Mouse (Mus musculus) Patski (cell line): Measurements from ENCODE around the gene Gnrhr. TPM values are rescaled to one million over a fixed set of nuclear protein-coding genes. Genes with fewer than 3 reads are reported as not detected.
A peak's percentile ranks its signal among the peaks of the same experiment; 100 is the strongest.

Experiments used
- ATAC-seq: fragments of 100-300 bp; one replicate; pipeline ENCODE4 v1.8.0; 2021
- CTCF ChIA-PET: fragments of 350-600 bp; sonication (Branson Sonifier 250); formaldehyde crosslinking; loops from one replicate; lab custom pipeline; 2022; ENCODE audit warnings: inconsistent platforms; lab: Charles Lee
- POLR2A ChIA-PET: fragments of 350-600 bp; sonication (Branson Sonifier 250); formaldehyde crosslinking; loops from one replicate; lab custom pipeline; 2022; ENCODE audit warnings: antibody characterized with exemption, inconsistent platforms; lab: Charles Lee
- DNase-seq: peaks from one replicate; pipeline ENCODE4 v3.0.0-alpha.2; 2011; ENCODE audit warnings: low read depth, low spot score
- H3K27me3 ChIP-seq: fragments of 371-371 bp; one replicate; pipeline ENCODE4 v1.5.1; 2021
- CTCF ChIP-seq: fragments of 100-300 bp; IDR thresholded peaks from one replicate; pipeline ENCODE4 v1.5.1; 2021
- in situ Hi-C: fragments of 300-500 bp; cut with MboI; formaldehyde crosslinking; loops from 3 replicates; pipeline ENCODE4 v1.11.1; 2018; ENCODE audit warnings: low pct_unique_long_range_greater_than_20kb, mixed read lengths
- polyA plus RNA-seq: library from polyadenylated mRNA; unstranded; gene quantifications from one replicate; pipeline ENCODE4 v1.2.3, GENCODE M21; 2021

Gene Gnrhr
- not detected for polyA plus RNA-seq

GRCm38 (mm10) chr5:86197801-86198200, at the start of gene Gnrhr:
Gnrhr (minus strand) TSS chr5:86197901.
- TF ChIP-seq CTCF = no peak
- ChIA-PET CTCF (no interaction called here), POLR2A (no interaction called here)
- H3K27me3 ChIP-seq = peaks cover 22% of the 10 kb centered on the region
- in situ Hi-C loops = loop anchor here (25.0 kb wide), 1 partner anchor 464 kb away; no protein-coding TSS in a partner anchor
- no peak for ATAC-seq
- no peak for DNase-seq

GRCm38 (mm10) chr5:86246559-86246958, 48.9 kb upstream of the Gnrhr start:
- in situ Hi-C loops = no loop called here
- DNase-seq = no peak
- ATAC-seq = no peak
- CTCF ChIA-PET = no interaction called here
- no peak for TF ChIP-seq CTCF
- no peaks in the 10 kb centered on the region for H3K27me3 ChIP-seq
- POLR2A ChIA-PET = no interaction called here

GRCm38 (mm10) chr5:86244880-86245279, 47.2 kb upstream of the Gnrhr start:
- CTCF ChIA-PET = no interaction called here
- POLR2A ChIA-PET = no interaction called here
- DNase-seq (peak; percentile 90), ATAC-seq (peak; percentile 100)
- H3K27me3 ChIP-seq = no peaks in the 10 kb centered on the region
- TF ChIP-seq CTCF = no peak
- in situ Hi-C loops = no loop called here

GRCm38 (mm10) chr5:86244275-86244674, 46.6 kb upstream of the Gnrhr start:
- DNase-seq (no peak), ATAC-seq (no peak)
- in situ Hi-C loops = no loop called here
- ChIA-PET POLR2A (no interaction called here), CTCF (no interaction called here)
- H3K27me3 ChIP-seq = no peaks in the 10 kb centered on the region
- TF ChIP-seq CTCF = no peak

GRCm38 (mm10) chr5:86227156-86227853, 29.6 kb upstream of the Gnrhr start:
- CTCF ChIA-PET = no interaction called here
- no peaks in the 10 kb centered on the region for H3K27me3 ChIP-seq
- POLR2A ChIA-PET = no interaction called here
- TF ChIP-seq CTCF = no peak
- in situ Hi-C loops = no loop called here
- ATAC-seq (peak; percentile 99), DNase-seq (peak; percentile 38)

- DNase-seq (peak; percentile 24), ATAC-seq (peak; percentile 81)
- peak; percentile 63 for TF ChIP-seq CTCF
- in situ Hi-C loops = loop anchor here (5.0 to 25.0 kb wide), 2 partner anchors 221 to 471 kb away; no protein-coding TSS in a partner anchor
- peaks cover 12% of the 10 kb centered on the region for H3K27me3 ChIP-seq
- POLR2A ChIA-PET = no interaction called here
- CTCF ChIA-PET = interaction anchor here (1.2 to 3.3 kb wide), 6 partner anchors 10 to 219 kb away, joined by 3 to 17 read pairs (median 4); partner anchors contain the start of gene Uba6
These were observed 6.3 kb downstream of the Gnrhr start for GRCm38 (mm10) chr5:86191356-86191755.

- no peak for DNase-seq
- in situ Hi-C loops = loop anchor here (5.0 to 25.0 kb wide), 2 partner anchors 222 to 472 kb away; no protein-coding TSS in a partner anchor
- H3K27me3 ChIP-seq = peaks cover 6% of the 10 kb centered on the region
- peak; percentile 78 for ATAC-seq
- TF ChIP-seq CTCF = peak; percentile 33
- CTCF ChIA-PET = interaction anchor here (0.7 to 3.3 kb wide), 8 partner anchors 15 to 220 kb away, joined by 3 to 17 read pairs (median 4); partner anchors contain the start of gene Uba6
- POLR2A ChIA-PET = no interaction called here
These were observed 6.9 kb downstream of the Gnrhr start for GRCm38 (mm10) chr5:86190770-86191169.

GRCm38 (mm10) chr5:86190290-86190689, 7.4 kb downstream of the Gnrhr start:
- POLR2A ChIA-PET = no interaction called here
- ATAC-seq (no peak), DNase-seq (no peak)
- in situ Hi-C loops = loop anchor here (5.0 to 25.0 kb wide), 2 partner anchors 222 to 472 kb away; no protein-coding TSS in a partner anchor
- TF ChIP-seq CTCF = no peak
- peaks cover 4% of the 10 kb centered on the region for H3K27me3 ChIP-seq
- CTCF ChIA-PET = interaction anchor here (0.7 to 3.3 kb wide), 8 partner anchors 14 to 220 kb away, joined by 3 to 17 read pairs (median 4); partner anchors contain the start of gene Uba6

- ChIA-PET CTCF (interaction anchor here (2.3 kb wide), 1 partner anchor 121 kb away, joined by 7 read pairs; no protein-coding TSS in a partner anchor), POLR2A (no interaction called here)
- in situ Hi-C loops = loop anchor here (25.0 kb wide), 1 partner anchor 475 kb away; no protein-coding TSS in a partner anchor
- H3K27me3 ChIP-seq = no peaks in the 10 kb centered on the region
- no peak for ATAC-seq
- DNase-seq = no peak
- TF ChIP-seq CTCF = no peak
These were observed 10.3 kb downstream of the Gnrhr start for GRCm38 (mm10) chr5:86187441-86187840.

GRCm38 (mm10) chr5:86173778-86174177, 23.9 kb downstream of the Gnrhr start:
- DNase-seq (no peak), ATAC-seq (no peak)
- CTCF ChIA-PET = interaction anchor here (0.6 to 2.3 kb wide), 4 partner anchors 8 to 107 kb away, joined by 3 to 7 read pairs (median 6); no protein-coding TSS in a partner anchor
- no peak for TF ChIP-seq CTCF
- in situ Hi-C loops = no loop called here
- no peaks in the 10 kb centered on the region for H3K27me3 ChIP-seq
- POLR2A ChIA-PET = interaction anchor here (0.6 kb wide), 1 partner anchor 13 kb away, joined by 5 read pairs; no protein-coding TSS in a partner anchor
